Mouse (Mus musculus): ENCODE measurements around the gene Lce1i. TPM values are rescaled to one million over a fixed set of nuclear protein-coding genes. Genes with fewer than 3 reads are reported as not detected.

The Lce1i gene
- polyA plus RNA-seq, 1 experiment from 2014 or later, result not detected

DNA sequence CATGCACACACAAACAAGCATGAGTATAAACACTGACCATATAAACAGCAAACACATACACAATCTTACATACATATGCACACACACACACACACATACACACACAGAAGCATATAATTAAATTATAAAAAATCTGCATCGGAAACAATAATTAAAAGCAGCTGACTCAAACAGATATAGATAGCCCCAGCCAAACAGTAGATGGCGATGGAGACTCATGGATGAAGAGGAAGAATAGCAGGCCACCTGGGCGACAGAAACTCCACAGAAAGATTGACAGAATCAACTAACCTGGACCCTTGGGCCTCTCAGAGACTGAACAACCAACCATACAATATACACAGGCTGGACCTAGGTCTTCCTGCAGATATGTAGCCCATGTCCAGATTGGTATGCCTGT is 25.5 kb downstream of the Lce1i start:
- Histone ChIP-seq H3K9me3 (replicated peaks; ENCODE audit: control insufficient read depth, low read length) (no peaks in the 10 kb centered on the region), H3K4me2 (ENCODE audit: low read length) (no peak overlapping the region), H3K4me3 (ENCODE audit: low read depth, low read length) (no peak overlapping the region), H3K27ac (ENCODE audit: low read depth, low read length) (no peak overlapping the region), H3K36me3 (ENCODE audit: control insufficient read depth, insufficient read depth, low read length) (no peaks in the 10 kb centered on the region), H3K27me3 (replicated peaks; ENCODE audit: control insufficient read depth, insufficient read depth, low read length) (no peaks in the 10 kb centered on the region), H3K9ac (ENCODE audit: low read length) (no peak overlapping the region), H3K4me1 (ENCODE audit: control insufficient read depth, insufficient read depth, low read length) (no peaks in the 10 kb centered on the region)
- WGBS, result 47% methylated on average over 3 of the region's 3 CpGs
- ATAC-seq (no peak), DNase-seq (ENCODE audit: low spot score) (peak; percentile 1)

DNA sequence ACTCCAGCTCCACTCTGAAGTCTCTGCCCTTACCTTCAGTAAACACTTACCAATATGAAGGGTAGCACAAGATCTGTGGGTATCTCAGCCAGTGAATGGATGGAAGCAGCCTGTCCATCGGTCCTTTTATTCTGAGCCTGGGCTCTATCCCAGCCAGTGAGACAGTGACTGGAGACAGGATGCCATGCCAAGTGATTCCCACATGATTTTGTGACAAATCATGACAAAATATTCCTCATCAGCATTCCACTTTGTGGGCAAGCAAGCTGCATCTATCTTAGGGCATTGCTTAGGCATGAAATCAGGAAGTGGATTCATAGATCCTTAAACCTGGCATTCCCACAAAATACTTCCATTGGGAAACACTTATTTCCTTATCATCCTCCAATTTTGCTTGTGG is 26.5 kb downstream of the Lce1i start, which contains the start of gene Lce1g:
Gene Lce1g, minus strand, starts transcription at position 101 of the 400 bp plus-strand sequence.
- no peak within 1 kb of the TSS for H3K27ac ChIP-seq (ENCODE audit: low read depth, low read length)
- no peak within 1 kb of the TSS for H3K4me3 ChIP-seq (ENCODE audit: low read depth, low read length)
- H3K36me3 ChIP-seq (ENCODE audit: control insufficient read depth, insufficient read depth, low read length), result no peaks in the 10 kb centered on the region
- no peaks in the 10 kb centered on the region for H3K9me3 ChIP-seq (replicated peaks; ENCODE audit: control insufficient read depth, low read length)
- H3K27me3 ChIP-seq (replicated peaks; ENCODE audit: control insufficient read depth, insufficient read depth, low read length), result no peaks in the 10 kb centered on the region
- ATAC-seq (no peak), DNase-seq (ENCODE audit: low spot score) (no peak)
- no peak within 1 kb of the TSS for H3K4me2 ChIP-seq (ENCODE audit: low read length)
- 86% methylated on average over 1 of the region's 1 CpGs for WGBS
- H3K9ac ChIP-seq (ENCODE audit: low read length), result no peak within 1 kb of the TSS
- H3K4me1 ChIP-seq (ENCODE audit: control insufficient read depth, insufficient read depth, low read length), result no peaks in the 10 kb centered on the region

DNA sequence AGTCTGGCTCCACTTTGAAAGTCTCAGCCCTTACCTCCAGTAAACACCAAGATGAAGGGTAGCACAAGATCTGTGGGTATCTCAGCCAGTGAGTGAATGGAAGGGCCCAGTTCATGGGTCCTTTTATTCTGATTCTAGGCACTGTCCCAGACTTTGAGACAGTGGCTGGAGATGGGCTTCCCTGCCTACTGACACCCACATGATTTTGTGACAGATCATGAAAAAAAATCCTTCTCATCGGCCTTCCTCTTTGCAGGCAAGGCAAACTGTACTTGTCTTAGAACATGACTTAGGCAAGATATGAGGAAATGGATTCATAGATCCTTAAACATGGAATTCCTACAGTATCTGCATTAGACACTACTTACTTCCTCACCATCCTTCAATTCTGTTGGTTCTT is 39.7 kb downstream of the Lce1i start, which contains the start of gene Gm38119:
Gene Gm38119, minus strand, starts transcription at position 101 of the 400 bp plus-strand sequence.
- H3K36me3 ChIP-seq (ENCODE audit: control insufficient read depth, insufficient read depth, low read length), result no peaks in the 10 kb centered on the region
- no peaks in the 10 kb centered on the region for H3K4me1 ChIP-seq (ENCODE audit: control insufficient read depth, insufficient read depth, low read length)
- ATAC-seq, result no peak
- no peaks in the 10 kb centered on the region for H3K9me3 ChIP-seq (replicated peaks; ENCODE audit: control insufficient read depth, low read length)
- no peaks in the 10 kb centered on the region for H3K27me3 ChIP-seq (replicated peaks; ENCODE audit: control insufficient read depth, insufficient read depth, low read length)
- H3K4me3 ChIP-seq (ENCODE audit: low read depth, low read length), result no peak within 1 kb of the TSS
- 85% methylated on average over 1 of the region's 1 CpGs for WGBS
- no peak within 1 kb of the TSS for H3K27ac ChIP-seq (ENCODE audit: low read depth, low read length)
- H3K9ac ChIP-seq (ENCODE audit: low read length), result no peak within 1 kb of the TSS
- DNase-seq (ENCODE audit: low spot score), result no peak
- H3K4me2 ChIP-seq (ENCODE audit: low read length), result no peak within 1 kb of the TSS

Other genes with a start within 250 kb of the Lce1i start
- gene 2310046K23Rik, start 244.4 kb downstream of the Lce1i start, polyA plus RNA-seq (2014; fragmentation: Nextera tagmentation; extraction: Ambion mirVana), result not detected in 2 replicates
- not detected in 2 replicates for gene Ivl, start 205.2 kb downstream of the Lce1i start, polyA plus RNA-seq (2014; fragmentation: Nextera tagmentation; extraction: Ambion mirVana)
- not detected in 2 replicates for gene Smcp, start 189.9 kb downstream of the Lce1i start, polyA plus RNA-seq (2014; fragmentation: Nextera tagmentation; extraction: Ambion mirVana)
- gene 2210017I01Rik, start 171.4 kb downstream of the Lce1i start, polyA plus RNA-seq (2014; fragmentation: Nextera tagmentation; extraction: Ambion mirVana), result not detected in 2 replicates
- not detected in 2 replicates for gene Lce6a, start 157.2 kb downstream of the Lce1i start, polyA plus RNA-seq (2014; fragmentation: Nextera tagmentation; extraction: Ambion mirVana)
- gene Lce1a1, start 130.6 kb downstream of the Lce1i start, polyA plus RNA-seq (2014; fragmentation: Nextera tagmentation; extraction: Ambion mirVana), result not detected in 2 replicates
- gene Lce1b, start 122.0 kb downstream of the Lce1i start, polyA plus RNA-seq (2014; fragmentation: Nextera tagmentation; extraction: Ambion mirVana), result not detected in 2 replicates
- not detected in 2 replicates for gene Lce1a2, start 108.6 kb downstream of the Lce1i start, polyA plus RNA-seq (2014; fragmentation: Nextera tagmentation; extraction: Ambion mirVana)
- gene Lce1c, start 99.7 kb downstream of the Lce1i start, polyA plus RNA-seq (2014; fragmentation: Nextera tagmentation; extraction: Ambion mirVana), result not detected in 2 replicates
- gene Lce1d, start 91.7 kb downstream of the Lce1i start, polyA plus RNA-seq (2014; fragmentation: Nextera tagmentation; extraction: Ambion mirVana), result not detected in 2 replicates
- gene Lce1e, start 69.8 kb downstream of the Lce1i start, polyA plus RNA-seq (2014; fragmentation: Nextera tagmentation; extraction: Ambion mirVana), result not detected in 2 replicates
- not detected in 2 replicates for gene Lce1f, start 58.5 kb downstream of the Lce1i start, polyA plus RNA-seq (2014; fragmentation: Nextera tagmentation; extraction: Ambion mirVana)
- not detected in 2 replicates for gene Gm38119, start 39.8 kb downstream of the Lce1i start, polyA plus RNA-seq (2014; fragmentation: Nextera tagmentation; extraction: Ambion mirVana)
- gene Lce1g, start 26.6 kb downstream of the Lce1i start, polyA plus RNA-seq (2014; fragmentation: Nextera tagmentation; extraction: Ambion mirVana), result not detected in 2 replicates
- not detected in 2 replicates for gene Lce1h, start 13.8 kb downstream of the Lce1i start, polyA plus RNA-seq (2014; fragmentation: Nextera tagmentation; extraction: Ambion mirVana)
- not detected in 2 replicates for gene Lce1j, start 11.6 kb upstream of the Lce1i start, polyA plus RNA-seq (2014; fragmentation: Nextera tagmentation; extraction: Ambion mirVana)
- not detected in 2 replicates for gene Lce1k, start 29.0 kb upstream of the Lce1i start, polyA plus RNA-seq (2014; fragmentation: Nextera tagmentation; extraction: Ambion mirVana)
- gene Kprp, start 48.3 kb upstream of the Lce1i start, polyA plus RNA-seq (2014; fragmentation: Nextera tagmentation; extraction: Ambion mirVana), result not detected in 2 replicates
- gene Lce1l, start 72.4 kb upstream of the Lce1i start, polyA plus RNA-seq (2014; fragmentation: Nextera tagmentation; extraction: Ambion mirVana), result not detected in 2 replicates
- not detected in 2 replicates for gene 2310050C09Rik, start 91.3 kb upstream of the Lce1i start, polyA plus RNA-seq (2014; fragmentation: Nextera tagmentation; extraction: Ambion mirVana)
- not detected in 2 replicates for gene Lce3a, start 147.3 kb upstream of the Lce1i start, polyA plus RNA-seq (2014; fragmentation: Nextera tagmentation; extraction: Ambion mirVana)
- gene Lce3b, start 154.1 kb upstream of the Lce1i start, polyA plus RNA-seq (2014; fragmentation: Nextera tagmentation; extraction: Ambion mirVana), result not detected in 2 replicates
- not detected in 2 replicates for gene Lce3c, start 165.6 kb upstream of the Lce1i start, polyA plus RNA-seq (2014; fragmentation: Nextera tagmentation; extraction: Ambion mirVana)
- not detected in 2 replicates for gene Lce3d, start 178.5 kb upstream of the Lce1i start, polyA plus RNA-seq (2014; fragmentation: Nextera tagmentation; extraction: Ambion mirVana)
- not detected in 2 replicates for gene Lce3e, start 188.2 kb upstream of the Lce1i start, polyA plus RNA-seq (2014; fragmentation: Nextera tagmentation; extraction: Ambion mirVana)
- not detected in 2 replicates for gene Lce3f, start 213.3 kb upstream of the Lce1i start, polyA plus RNA-seq (2014; fragmentation: Nextera tagmentation; extraction: Ambion mirVana)
- 0.25 TPM in 1 of 2 replicates, not detected in the other for gene Crct1, start 236.8 kb upstream of the Lce1i start, polyA plus RNA-seq (2014; fragmentation: Nextera tagmentation; extraction: Ambion mirVana)
- gene Lce1m, start 240.2 kb upstream of the Lce1i start, polyA plus RNA-seq (2014; fragmentation: Nextera tagmentation; extraction: Ambion mirVana), result not detected in 2 replicates

Measured in forebrain, embryonic 14.5 days (tissue).